Mouse (Mus musculus): ENCODE measurements around the gene Crybg2. TPM values are rescaled to one million over a fixed set of nuclear protein-coding genes. Genes with fewer than 3 reads are reported as not detected.

Gene Crybg2
- polyA plus RNA-seq, 1 experiment from 2014 or later: 6.5 TPM

GRCm38 (mm10) chr4:134123680-134124551 lies 63.3 kb downstream of the Crybg2 start:
- no peak overlapping the region for H3K4me3 ChIP-seq (ENCODE audit: low read depth, low read length)
- DNase-seq (ENCODE audit: low spot score) (peak; percentile 33), ATAC-seq (ENCODE audit: low read depth) (no peak)
- no peaks in the 10 kb centered on the region for H3K9me3 ChIP-seq (ENCODE audit: control insufficient read depth, low read length)
- no peaks in the 10 kb centered on the region for H3K27me3 ChIP-seq (replicated peaks; ENCODE audit: control insufficient read depth, insufficient read depth, low read length)
- no peak overlapping the region for H3K9ac ChIP-seq (ENCODE audit: low read depth, low read length)
- no peaks in the 10 kb centered on the region for H3K36me3 ChIP-seq (ENCODE audit: control insufficient read depth, insufficient read depth, low read length)
- 0 out of 2 replicates have a peak, but pooled peaks cover 7% of the 10 kb centered on the region for H3K4me1 ChIP-seq (ENCODE audit: control insufficient read depth, insufficient read depth, low read length)
- H3K27ac ChIP-seq (replicated peaks; ENCODE audit: low read depth, low read length): no peak overlapping the region
- H3K4me2 ChIP-seq (ENCODE audit: low read depth, low read length): no peak overlapping the region
- 30% methylated on average over 17 of the region's 17 CpGs for WGBS

DNA sequence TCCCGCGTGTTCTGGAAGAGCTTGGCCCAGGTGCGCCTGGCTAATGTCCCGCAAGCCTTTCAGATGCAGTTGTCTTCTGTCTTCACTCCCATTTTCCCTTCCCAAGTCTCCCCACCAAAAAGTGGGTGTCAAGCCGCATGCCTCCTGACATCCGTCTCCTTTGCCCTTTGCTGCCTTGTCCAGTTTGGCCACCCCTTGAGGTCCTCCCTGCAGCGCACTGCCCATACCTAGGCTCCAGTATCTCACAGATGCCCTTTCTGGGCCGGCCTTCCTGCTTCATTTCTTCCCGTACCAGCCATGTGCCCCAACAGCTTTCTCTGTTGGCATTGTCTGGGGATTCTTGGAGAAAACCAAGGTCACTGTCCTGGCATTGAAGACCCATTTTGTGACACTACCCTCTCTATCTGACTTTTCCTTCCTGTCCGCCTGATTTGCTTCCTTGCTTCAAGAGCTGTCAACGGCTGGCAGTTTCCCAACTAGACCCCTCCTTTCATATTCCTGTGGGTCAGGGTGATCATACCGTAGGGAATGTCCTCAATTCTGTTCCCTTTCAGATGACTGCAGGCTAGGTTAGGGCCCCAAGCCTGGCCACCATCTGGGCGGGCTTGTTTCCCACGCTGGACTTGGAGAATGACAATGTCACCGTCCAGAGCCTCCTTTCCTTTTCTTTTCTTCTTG lies 64.9 kb downstream of the Crybg2 start:
- no peaks in the 10 kb centered on the region for H3K9me3 ChIP-seq (ENCODE audit: control insufficient read depth, low read length)
- 0 out of 2 replicates have a peak, but pooled peaks cover 7% of the 10 kb centered on the region for H3K4me1 ChIP-seq (ENCODE audit: control insufficient read depth, insufficient read depth, low read length)
- 88% methylated on average over 15 of the region's 15 CpGs for whole genome bisulfite sequencing
- DNase-seq (ENCODE audit: low spot score) (no peak), ATAC-seq (ENCODE audit: low read depth) (no peak)
- 0 out of 2 replicates have a peak, but pooled peaks cover 1% of the 10 kb centered on the region for H3K36me3 ChIP-seq (ENCODE audit: control insufficient read depth, insufficient read depth, low read length)
- H3K4me2 ChIP-seq (ENCODE audit: low read depth, low read length): no peak overlapping the region
- H3K27ac ChIP-seq (replicated peaks; ENCODE audit: low read depth, low read length): no peak overlapping the region
- no peaks in the 10 kb centered on the region for H3K27me3 ChIP-seq (replicated peaks; ENCODE audit: control insufficient read depth, insufficient read depth, low read length)
- no peak overlapping the region for H3K4me3 ChIP-seq (ENCODE audit: low read depth, low read length)
- no peak overlapping the region for H3K9ac ChIP-seq (ENCODE audit: low read depth, low read length)

DNA sequence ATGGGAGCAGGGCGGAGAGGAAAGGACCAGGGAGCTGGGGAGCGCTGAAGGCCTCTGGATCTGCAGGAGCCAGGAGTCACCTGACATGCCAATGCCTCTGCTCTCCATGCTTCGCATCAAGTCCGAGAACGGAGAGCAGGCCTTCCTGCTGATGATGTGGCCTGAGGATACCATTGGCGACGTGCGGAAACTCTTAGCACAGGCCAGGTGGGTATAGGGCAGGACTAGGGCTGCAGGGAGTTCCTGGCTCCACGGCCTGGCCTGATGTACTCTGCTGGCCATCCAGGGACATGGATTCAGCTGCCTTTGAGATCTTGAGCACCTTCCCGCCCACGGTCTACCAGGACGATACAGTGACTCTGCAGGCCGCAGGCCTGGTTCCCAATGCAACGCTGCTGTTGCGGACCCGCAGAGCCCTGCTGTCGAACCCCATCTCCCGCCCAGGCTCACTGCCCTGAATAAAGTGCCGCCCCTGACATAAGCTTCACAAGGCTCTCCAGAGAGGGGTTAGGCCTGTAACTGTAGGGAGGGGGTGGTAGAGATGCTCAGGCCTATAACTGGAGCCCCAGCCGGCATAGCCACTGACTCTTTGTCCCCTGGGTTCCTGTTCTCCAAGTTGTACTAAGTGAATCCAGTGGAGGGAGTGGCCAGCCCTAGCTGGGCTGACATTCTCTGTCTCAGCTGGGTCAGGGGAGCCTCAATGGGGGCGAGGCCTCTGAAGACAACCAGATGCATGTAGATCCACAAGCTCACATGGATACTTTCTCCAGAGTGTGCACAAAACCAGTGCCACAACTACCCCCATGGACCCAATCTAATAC lies 65.9 kb downstream of the Crybg2 start:
- whole genome bisulfite sequencing: 87% methylated on average over 16 of the region's 21 CpGs
- H3K4me3 ChIP-seq (ENCODE audit: low read depth, low read length): no peak overlapping the region
- H3K27me3 ChIP-seq (replicated peaks; ENCODE audit: control insufficient read depth, insufficient read depth, low read length): no peaks in the 10 kb centered on the region
- no peak overlapping the region; the same call in 1 of the 2 replicates for H3K9ac ChIP-seq (ENCODE audit: low read depth, low read length)
- DNase-seq (ENCODE audit: low spot score) (no peak), ATAC-seq (ENCODE audit: low read depth) (no peak)
- no peaks in the 10 kb centered on the region for H3K9me3 ChIP-seq (ENCODE audit: control insufficient read depth, low read length)
- H3K36me3 ChIP-seq (ENCODE audit: control insufficient read depth, insufficient read depth, low read length): 0 out of 2 replicates have a peak, but pooled peaks cover 6% of the 10 kb centered on the region
- 0 out of 2 replicates have a peak, but pooled peaks cover 7% of the 10 kb centered on the region for H3K4me1 ChIP-seq (ENCODE audit: control insufficient read depth, insufficient read depth, low read length)
- no peak overlapping the region for H3K27ac ChIP-seq (replicated peaks; ENCODE audit: low read depth, low read length)
- peak overlapping the region; percentile 92; the same call in 1 of the 2 replicates for H3K4me2 ChIP-seq (ENCODE audit: low read depth, low read length)

- H3K36me3 ChIP-seq (ENCODE audit: control insufficient read depth, insufficient read depth, low read length): peaks cover 10% of the 10 kb centered on the region; the same call in 1 of the 2 replicates
- H3K9me3 ChIP-seq (ENCODE audit: control insufficient read depth, low read length): no peaks in the 10 kb centered on the region
- no peak for ATAC-seq (ENCODE audit: low read depth)
- H3K9ac ChIP-seq (ENCODE audit: low read depth, low read length): peak overlapping the region; percentile 43; the same call in 1 of the 2 replicates
- H3K27ac ChIP-seq (replicated peaks; ENCODE audit: low read depth, low read length): no peak overlapping the region
- no peak for DNase-seq (ENCODE audit: low spot score)
- peak overlapping the region; percentile 92 for H3K4me2 ChIP-seq (ENCODE audit: low read depth, low read length)
- WGBS: 74% methylated on average over 7 of the region's 7 CpGs
- 0 out of 2 replicates have a peak, but pooled peaks cover 7% of the 10 kb centered on the region for H3K4me1 ChIP-seq (ENCODE audit: control insufficient read depth, insufficient read depth, low read length)
- H3K4me3 ChIP-seq (ENCODE audit: low read depth, low read length): no peak overlapping the region
- no peaks in the 10 kb centered on the region for H3K27me3 ChIP-seq (replicated peaks; ENCODE audit: control insufficient read depth, insufficient read depth, low read length)
Observed at GRCm38 (mm10) chr4:134127121-134127455, 66.5 kb downstream of the Crybg2 start.

DNA sequence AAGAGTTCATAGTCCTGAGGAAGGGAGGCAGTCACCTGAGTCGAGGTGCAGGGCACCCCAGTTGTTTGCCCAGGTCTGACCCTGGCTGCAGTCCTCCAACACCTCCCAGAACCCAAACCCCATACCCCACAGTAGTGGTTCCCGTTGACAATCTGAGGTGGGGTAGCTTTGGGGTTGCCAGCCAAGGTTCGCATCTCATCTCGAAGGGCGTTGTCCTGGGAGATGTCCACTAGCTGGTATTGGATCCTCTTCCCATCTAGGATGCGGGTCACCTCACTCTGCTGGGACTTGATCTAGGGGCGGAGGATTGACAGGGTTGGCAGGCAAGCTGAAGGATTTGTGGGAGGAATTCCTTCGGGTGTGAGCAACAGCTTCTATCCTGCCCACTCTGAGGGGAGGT lies 67.2 kb downstream of the Crybg2 start:
- Histone ChIP-seq H3K4me3 (ENCODE audit: low read depth, low read length) (peak overlapping the region; percentile 76), H3K27me3 (replicated peaks; ENCODE audit: control insufficient read depth, insufficient read depth, low read length) (no peaks in the 10 kb centered on the region), H3K9ac (ENCODE audit: low read depth, low read length) (peak overlapping the region; percentile 83), H3K27ac (replicated peaks; ENCODE audit: low read depth, low read length) (peak overlapping the region; percentile 93; the same call in 1 of the 2 replicates), H3K36me3 (ENCODE audit: control insufficient read depth, insufficient read depth, low read length) (peaks cover 11% of the 10 kb centered on the region; the same call in 1 of the 2 replicates), H3K9me3 (ENCODE audit: control insufficient read depth, low read length) (no peaks in the 10 kb centered on the region), H3K4me2 (ENCODE audit: low read depth, low read length) (peak overlapping the region; percentile 92), H3K4me1 (ENCODE audit: control insufficient read depth, insufficient read depth, low read length) (0 out of 2 replicates have a peak, but pooled peaks cover 7% of the 10 kb centered on the region)
- WGBS: 48% methylated on average over 8 of the region's 8 CpGs
- ATAC-seq (ENCODE audit: low read depth): no peak
- no peak for DNase-seq (ENCODE audit: low spot score)

DNA sequence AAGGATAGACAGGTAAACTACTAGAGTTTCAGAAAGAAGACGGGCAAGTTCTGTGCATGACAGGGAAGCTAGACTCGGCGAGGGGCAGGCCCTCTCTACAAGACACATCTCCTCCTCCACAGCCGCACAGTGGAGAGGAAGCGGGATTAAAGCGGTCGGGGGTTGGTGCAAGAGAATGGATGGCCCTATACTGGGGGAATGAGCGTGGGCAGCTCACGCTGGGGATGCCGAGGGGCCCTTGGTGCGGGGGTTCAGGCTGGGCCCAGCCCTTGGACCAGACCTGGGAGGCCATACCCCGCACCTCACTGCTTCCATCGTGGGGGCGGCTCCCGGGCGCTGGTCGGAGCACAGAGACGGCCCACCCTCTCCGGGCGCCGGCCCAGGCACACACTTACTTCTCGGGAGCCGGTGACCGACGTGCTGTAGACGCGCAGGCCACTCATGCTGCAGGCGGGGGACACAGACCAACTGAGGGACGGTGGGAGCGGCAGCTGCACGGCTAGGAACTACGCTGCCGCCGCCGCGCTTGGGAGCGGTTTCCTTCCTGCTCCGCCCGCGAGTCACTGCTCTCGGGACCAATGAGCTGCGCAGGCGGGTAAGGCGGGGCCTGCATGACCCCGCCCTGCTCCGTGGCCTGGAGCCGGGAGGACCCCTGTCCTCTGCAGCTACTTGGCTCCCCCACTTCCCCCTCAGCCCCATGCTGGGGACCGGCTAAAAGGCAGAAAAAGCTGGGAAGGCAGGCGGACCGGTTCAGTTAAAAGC lies 67.8 kb downstream of the Crybg2 start, which contains the start of gene Sh3bgrl3:
Gene Sh3bgrl3, minus strand, starts transcription at position 569 of the 762 bp plus-strand sequence.
- peak; percentile 96 for ATAC-seq (ENCODE audit: low read depth)
- 0 out of 2 replicates have a peak, but pooled peaks cover 7% of the 10 kb centered on the region for H3K4me1 ChIP-seq (ENCODE audit: control insufficient read depth, insufficient read depth, low read length)
- WGBS: under 1% methylated on average over 26 of the region's 50 CpGs

DNA sequence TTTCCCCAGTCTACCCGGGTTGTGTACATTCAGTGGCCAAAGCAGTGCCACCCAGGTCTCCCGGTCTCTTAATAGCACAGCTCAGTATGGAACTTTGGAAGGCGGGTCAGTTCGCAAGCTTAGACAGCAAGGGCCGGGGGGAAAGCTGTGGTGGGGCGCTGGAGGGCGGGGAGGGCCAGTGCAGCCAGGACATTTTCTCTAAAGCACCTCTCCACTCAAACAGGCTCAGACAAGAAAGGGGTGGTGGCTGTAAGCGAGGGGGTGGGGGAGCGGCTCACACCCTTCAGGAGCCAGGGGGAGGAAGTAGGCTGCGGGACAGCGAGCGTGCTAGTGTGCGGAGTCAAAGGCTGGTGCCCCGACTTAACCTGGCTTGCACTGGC lies 68.4 kb downstream of the Crybg2 start:
- peaks cover 11% of the 10 kb centered on the region; the same call in 1 of the 2 replicates for H3K36me3 ChIP-seq (ENCODE audit: control insufficient read depth, insufficient read depth, low read length)
- 6% methylated on average over 13 of the region's 14 CpGs for WGBS
- peak overlapping the region; percentile 93 for H3K27ac ChIP-seq (replicated peaks; ENCODE audit: low read depth, low read length)
- ATAC-seq (ENCODE audit: low read depth): peak; percentile 65; the same call in 1 of the 2 replicates
- H3K9me3 ChIP-seq (ENCODE audit: control insufficient read depth, low read length): no peaks in the 10 kb centered on the region
- H3K9ac ChIP-seq (ENCODE audit: low read depth, low read length): peak overlapping the region; percentile 83
- H3K4me3 ChIP-seq (ENCODE audit: low read depth, low read length): peak overlapping the region; percentile 76
- H3K4me1 ChIP-seq (ENCODE audit: control insufficient read depth, insufficient read depth, low read length): 0 out of 2 replicates have a peak, but pooled peaks cover 7% of the 10 kb centered on the region
- peak overlapping the region; percentile 92 for H3K4me2 ChIP-seq (ENCODE audit: low read depth, low read length)
- H3K27me3 ChIP-seq (replicated peaks; ENCODE audit: control insufficient read depth, insufficient read depth, low read length): no peaks in the 10 kb centered on the region
- DNase-seq (ENCODE audit: low spot score): peak; percentile 56

More for the DNA sequence above, 67.8 kb downstream of the Crybg2 start, which contains the start of gene Sh3bgrl3:
- Histone ChIP-seq H3K27ac (replicated peaks; ENCODE audit: low read depth, low read length) (peak within 1 kb of the TSS; percentile 93), H3K9me3 (ENCODE audit: control insufficient read depth, low read length) (no peaks in the 10 kb centered on the region), H3K4me3 (ENCODE audit: low read depth, low read length) (peak within 1 kb of the TSS; percentile 76), H3K9ac (ENCODE audit: low read depth, low read length) (peak within 1 kb of the TSS; percentile 83), H3K4me2 (ENCODE audit: low read depth, low read length) (peak within 1 kb of the TSS; percentile 92), H3K36me3 (ENCODE audit: control insufficient read depth, insufficient read depth, low read length) (peaks cover 11% of the 10 kb centered on the region; the same call in 1 of the 2 replicates), H3K27me3 (replicated peaks; ENCODE audit: control insufficient read depth, insufficient read depth, low read length) (no peaks in the 10 kb centered on the region)
- DNase-seq (ENCODE audit: low spot score): peak; percentile 96

All from embryonic facial prominence, embryonic 14.5 days (tissue).